Mouse (Mus musculus) ES-E14 (cell line): ENCODE data around the gene Gm45623.

Source experiments
- CHD2 ChIP-seq: IDR thresholded peaks from 2 replicates; pipeline ENCODE4 v1.6.1; 2014; ENCODE audit warnings: mild to moderate bottlenecking, low read depth, low read length, inconsistent platforms
- HCFC1 ChIP-seq: IDR thresholded peaks from 2 replicates; pipeline ENCODE4 v1.6.1; 2012; ENCODE audit warnings: low read length, inconsistent platforms, borderline replicate concordance; ENCODE audit not compliant: insufficient read depth
- MAFK ChIP-seq: IDR thresholded peaks from 2 replicates; pipeline ENCODE4 v1.6.1; 2014; ENCODE audit warnings: mild to moderate bottlenecking, low read depth, low read length, inconsistent platforms; ENCODE audit not compliant: insufficient read depth

GRCm38 (mm10) chr13:56729046-56729445, 24.6 kb downstream of the Gm45623 start:
- TF ChIP-seq HCFC1 (no peak), CHD2 (no peak), MAFK (no peak)
